Mouse (Mus musculus) stomach, embryonic 16.5 days (tissue): ENCODE data around the gene Arhgap42. TPM values are rescaled to one million over a fixed set of nuclear protein-coding genes. Genes with fewer than 3 reads are reported as not detected.

Experiments used
- ATAC-seq: fragments of 200-750 bp; cut with Nextera tagmentation; 2 replicates; pipeline ENCODE4 v1.8.0; 2017; ENCODE audit warnings: moderate number of reproducible peaks, moderate TSS enrichment; ENCODE audit not compliant: insufficient read depth, low FRiP score
- H3K27ac ChIP-seq: fragments of 300-500 bp; sonication (generic); 2 replicates; pipeline ENCODE4 v1.5.1; 2014; ENCODE audit warnings: low read length
- H3K27me3 ChIP-seq: fragments of 300-500 bp; sonication (generic); 2 replicates; pipeline ENCODE4 v1.6.1; 2014; ENCODE audit warnings: low read length, control low read depth, mixed read lengths; ENCODE audit not compliant: control insufficient read depth, insufficient read depth
- H3K36me3 ChIP-seq: fragments of 300-500 bp; sonication (generic); 2 replicates; pipeline ENCODE4 v1.6.1; 2014; ENCODE audit warnings: low read length; ENCODE audit not compliant: control insufficient read depth, insufficient read depth
- H3K4me1 ChIP-seq: fragments of 300-500 bp; sonication (generic); 2 replicates; pipeline ENCODE4 v1.6.1; 2014; ENCODE audit warnings: low read length, control low read depth, mixed read lengths; ENCODE audit not compliant: control insufficient read depth, insufficient read depth
- H3K4me2 ChIP-seq: fragments of 300-500 bp; sonication (generic); 2 replicates; pipeline ENCODE4 v1.6.1; 2014; ENCODE audit warnings: low read depth, low read length, mixed read lengths
- H3K4me3 ChIP-seq: fragments of 300-500 bp; sonication (generic); replicated peaks from 2 replicates; pipeline ENCODE4 v1.5.1; 2014; ENCODE audit warnings: mild to moderate bottlenecking, low read length
- H3K9ac ChIP-seq: fragments of 300-500 bp; sonication (generic); 2 replicates; pipeline ENCODE4 v1.6.1; 2014; ENCODE audit warnings: low read length
- H3K9me3 ChIP-seq: fragments of 300-500 bp; sonication (generic); replicated peaks from 2 replicates; pipeline ENCODE4 v1.6.1; 2016; ENCODE audit warnings: low read length, control low read depth; ENCODE audit not compliant: control insufficient read depth
- WGBS: fragments of 180-500 bp; shearing (Covaris S2); extraction: QIAGEN DNeasy Blood & Tissue Kit; methylation state at CpG from one replicate; pipeline ENCODE4 v1.1.7; 2014; 5-methylcytosine and 5-hydroxymethylcytosine counted together
- polyA plus RNA-seq: library from polyadenylated mRNA; unstranded; fragments of >200 nt; fragmentation: Nextera tagmentation; extraction: Ambion mirVana; gene quantifications from 2 replicates; pipeline ENCODE4 v1.2.1, GENCODE M21; 2015

Gene Arhgap42
- polyA plus RNA-seq, 1 experiment from 2014 or later: 27.2 TPM

GRCm38 (mm10) chr9:9218301-9218700, 20.6 kb downstream of the Arhgap42 start:
- Histone ChIP-seq H3K9me3 (no peaks in the 10 kb centered on the region), H3K4me1 (peaks cover 6% of the 10 kb centered on the region; the same call in 1 of the 2 replicates), H3K4me2 (no peak overlapping the region), H3K9ac (no peak overlapping the region), H3K36me3 (no peaks in the 10 kb centered on the region), H3K27ac (no peak overlapping the region), H3K27me3 (no peaks in the 10 kb centered on the region), H3K4me3 (no peak overlapping the region)
- 71% methylated on average over 2 of the region's 2 CpGs for WGBS
- no peak for ATAC-seq

DNA sequence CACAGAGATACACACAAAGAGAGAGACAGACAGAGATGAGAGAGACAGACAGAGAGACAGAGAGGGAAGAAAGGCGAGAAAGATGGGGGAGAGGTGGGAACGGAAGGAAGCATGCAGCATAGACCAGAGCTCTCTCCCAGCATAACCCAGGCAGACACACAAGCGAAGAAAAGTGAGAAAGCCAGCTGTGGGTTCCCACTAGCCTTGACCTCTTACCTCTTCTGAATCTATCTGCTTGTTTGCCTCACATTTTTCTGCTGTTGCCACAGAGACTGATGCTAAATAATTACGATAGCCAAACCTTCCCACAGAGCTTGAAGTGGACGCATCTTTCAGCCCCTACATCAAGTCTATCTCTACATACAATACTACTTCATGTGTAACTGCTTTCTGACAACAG, 24.1 kb downstream of the Arhgap42 start:
- Histone ChIP-seq H3K27me3 (no peaks in the 10 kb centered on the region), H3K4me3 (no peak overlapping the region), H3K9ac (no peak overlapping the region), H3K9me3 (no peaks in the 10 kb centered on the region), H3K4me1 (peaks cover 3% of the 10 kb centered on the region; the same call in 1 of the 2 replicates), H3K4me2 (no peak overlapping the region), H3K36me3 (no peaks in the 10 kb centered on the region), H3K27ac (no peak overlapping the region)
- no peak for ATAC-seq
- WGBS: 79% methylated on average over 5 of the region's 5 CpGs

DNA sequence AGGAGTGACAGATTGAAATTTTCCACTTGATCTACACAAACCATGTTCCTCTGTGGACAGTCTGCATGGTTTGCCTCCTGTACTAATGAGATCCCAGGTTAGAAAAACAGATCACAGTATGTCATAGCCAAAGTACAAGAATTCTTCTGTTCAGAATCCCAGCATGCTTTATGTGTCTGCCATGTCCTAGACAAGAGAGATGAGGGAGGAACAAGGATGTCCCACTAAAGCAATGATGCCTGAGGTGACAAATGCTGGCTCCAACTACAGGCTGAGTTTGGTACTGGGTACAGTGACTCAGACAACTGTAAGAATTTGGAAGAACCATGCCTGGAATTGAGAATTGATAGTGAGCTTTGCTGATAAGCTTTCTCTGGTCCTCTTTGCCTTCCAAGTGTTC, 24.6 kb downstream of the Arhgap42 start:
- no peaks in the 10 kb centered on the region for H3K9me3 ChIP-seq
- no peak overlapping the region for H3K9ac ChIP-seq
- no peaks in the 10 kb centered on the region for H3K27me3 ChIP-seq
- no peak overlapping the region for H3K4me3 ChIP-seq
- peaks cover under 1% of the 10 kb centered on the region; the same call in 1 of the 2 replicates for H3K4me1 ChIP-seq
- no peak overlapping the region for H3K4me2 ChIP-seq
- H3K27ac ChIP-seq: no peak overlapping the region
- no peaks in the 10 kb centered on the region for H3K36me3 ChIP-seq
- ATAC-seq: no peak

DNA sequence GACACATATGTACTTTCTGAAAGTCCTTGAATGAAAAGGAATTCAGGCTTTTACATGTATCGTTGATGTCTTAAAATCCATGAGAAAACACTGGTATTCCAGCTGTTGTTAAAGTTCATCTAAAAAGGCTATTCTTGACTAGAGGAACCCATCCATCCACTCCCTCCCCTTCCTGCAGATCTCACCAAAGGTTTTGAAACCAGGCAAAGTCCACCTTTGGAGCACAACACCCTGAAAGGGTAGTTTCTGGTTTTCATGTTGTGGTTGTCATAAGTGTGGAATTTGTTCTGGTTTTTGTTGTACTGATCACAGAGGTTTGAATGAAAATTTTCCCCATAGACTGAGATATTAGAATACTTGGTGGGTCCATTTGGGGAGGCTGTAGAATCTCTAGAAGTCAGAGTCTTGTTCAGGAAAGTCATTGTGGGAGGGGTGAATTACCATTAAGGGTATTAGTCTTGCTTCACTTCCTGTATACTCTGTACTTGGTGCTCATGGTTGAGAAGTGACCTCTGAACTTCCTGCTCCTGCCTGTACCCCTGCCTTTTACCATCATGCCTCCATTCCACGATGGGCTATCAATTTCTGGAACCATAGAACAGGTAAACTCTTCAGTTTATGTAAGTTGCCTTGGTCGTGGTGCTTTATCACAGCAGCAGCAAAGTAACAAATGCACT, 27.4 kb downstream of the Arhgap42 start:
- H3K27me3 ChIP-seq: no peaks in the 10 kb centered on the region
- H3K4me3 ChIP-seq: no peak overlapping the region
- H3K27ac ChIP-seq: no peak overlapping the region
- no peaks in the 10 kb centered on the region for H3K36me3 ChIP-seq
- H3K4me1 ChIP-seq: no peaks in the 10 kb centered on the region
- no peaks in the 10 kb centered on the region for H3K9me3 ChIP-seq
- no peak for ATAC-seq
- no peak overlapping the region for H3K4me2 ChIP-seq
- 73% methylated on average over 3 of the region's 3 CpGs for WGBS
- no peak overlapping the region for H3K9ac ChIP-seq

DNA sequence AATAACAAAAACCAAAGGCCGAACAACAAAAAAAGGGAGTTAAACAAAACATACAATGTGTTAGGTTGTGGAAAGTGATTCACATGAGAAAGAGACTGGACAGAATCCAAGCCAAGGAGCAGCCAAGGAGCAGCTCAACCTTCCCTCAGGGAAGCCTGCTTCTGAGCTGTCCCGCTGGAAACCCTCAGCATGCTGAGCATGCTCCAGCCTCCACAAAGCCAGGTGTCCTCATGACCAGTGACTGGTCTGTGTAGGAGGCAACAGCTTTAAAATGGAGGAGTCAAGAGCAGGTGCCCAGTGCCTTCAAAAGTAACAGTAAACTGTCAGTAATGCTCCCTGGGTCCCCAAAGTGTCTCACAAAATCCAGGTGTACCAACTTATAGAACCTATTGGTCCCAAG, 28.4 kb downstream of the Arhgap42 start:
- Histone ChIP-seq H3K27me3 (no peaks in the 10 kb centered on the region), H3K36me3 (no peaks in the 10 kb centered on the region), H3K4me3 (no peak overlapping the region), H3K4me1 (no peaks in the 10 kb centered on the region), H3K4me2 (no peak overlapping the region), H3K9me3 (no peaks in the 10 kb centered on the region), H3K27ac (no peak overlapping the region), H3K9ac (no peak overlapping the region)
- WGBS: 77% methylated on average over 2 of the region's 2 CpGs
- ATAC-seq: no peak

DNA sequence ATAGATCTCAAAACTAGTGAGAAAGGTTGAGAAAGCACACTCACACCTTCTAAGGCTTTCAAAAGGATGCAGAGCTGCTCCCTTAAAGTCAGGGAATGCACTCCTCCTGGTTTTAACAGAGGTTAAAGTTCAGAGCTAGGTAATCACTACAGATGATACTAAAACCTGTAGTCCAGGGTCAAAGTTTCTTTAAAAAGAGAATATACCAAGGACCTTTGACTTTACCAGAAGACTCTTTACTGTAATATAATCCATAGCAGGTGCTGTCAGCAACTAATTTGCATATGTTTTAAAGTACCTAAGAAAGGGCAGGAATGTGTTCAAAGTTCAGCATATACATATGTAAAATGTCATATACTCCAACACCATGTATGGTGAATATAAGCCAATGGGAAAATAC, 30.7 kb downstream of the Arhgap42 start:
- Histone ChIP-seq H3K9me3 (no peaks in the 10 kb centered on the region), H3K4me1 (no peaks in the 10 kb centered on the region), H3K9ac (no peak overlapping the region), H3K36me3 (no peaks in the 10 kb centered on the region), H3K27ac (no peak overlapping the region), H3K27me3 (no peaks in the 10 kb centered on the region), H3K4me2 (no peak overlapping the region), H3K4me3 (no peak overlapping the region)
- ATAC-seq: no peak

- no peak for ATAC-seq
- WGBS: 70% methylated on average over 4 of the region's 4 CpGs
- no peak overlapping the region for H3K4me3 ChIP-seq
- no peaks in the 10 kb centered on the region for H3K4me1 ChIP-seq
- H3K9me3 ChIP-seq: no peaks in the 10 kb centered on the region
- no peaks in the 10 kb centered on the region for H3K27me3 ChIP-seq
- no peaks in the 10 kb centered on the region for H3K36me3 ChIP-seq
- H3K9ac ChIP-seq: no peak overlapping the region
- H3K4me2 ChIP-seq: no peak overlapping the region
- H3K27ac ChIP-seq: 0 out of 2 replicates have a peak overlapping the region, but pooled peaks have one; percentile 13
These were observed 31.6 kb downstream of the Arhgap42 start for GRCm38 (mm10) chr9:9207251-9207650.

GRCm38 (mm10) chr9:9200827-9201388, 38.0 kb downstream of the Arhgap42 start:
- no peak overlapping the region for H3K4me2 ChIP-seq
- peak; percentile 33; the same call in 1 of the 2 replicates for ATAC-seq
- no peaks in the 10 kb centered on the region for H3K27me3 ChIP-seq
- H3K4me1 ChIP-seq: peaks cover 23% of the 10 kb centered on the region
- no peaks in the 10 kb centered on the region for H3K9me3 ChIP-seq
- no peak overlapping the region for H3K4me3 ChIP-seq
- no peaks in the 10 kb centered on the region for H3K36me3 ChIP-seq
- WGBS: 38% methylated on average over 8 of the region's 8 CpGs
- no peak overlapping the region for H3K27ac ChIP-seq
- no peak overlapping the region for H3K9ac ChIP-seq

DNA sequence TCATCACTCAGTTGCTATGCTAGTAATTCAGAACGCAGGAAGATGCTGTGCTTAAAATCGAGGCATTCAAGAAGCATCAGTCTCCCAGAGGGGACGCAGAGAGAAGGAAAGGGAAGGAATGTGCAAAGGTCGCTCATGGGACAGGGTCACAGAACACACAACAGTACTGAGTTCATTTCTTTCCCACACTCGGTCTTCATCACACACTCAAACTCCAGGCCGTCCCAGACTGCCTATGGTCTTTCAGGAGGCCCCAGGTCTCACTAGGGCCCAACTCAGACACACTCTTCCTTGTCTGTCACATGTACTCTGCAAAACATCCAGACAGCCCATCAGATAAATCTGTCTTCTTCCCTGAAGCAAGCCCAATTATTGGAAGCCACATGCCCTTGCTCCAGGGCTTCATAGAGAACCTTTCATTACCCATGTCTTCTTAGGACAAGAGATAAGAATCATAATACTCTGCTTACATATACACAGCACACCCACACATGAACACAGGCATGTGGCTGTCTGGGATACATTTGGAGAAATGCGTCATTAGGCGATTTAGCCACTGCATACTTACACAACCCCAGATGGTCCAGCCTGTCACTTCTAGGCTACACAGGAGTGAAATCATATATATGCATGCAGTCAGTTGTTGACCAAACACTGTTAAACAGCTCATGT, 39.6 kb downstream of the Arhgap42 start:
- WGBS: 46% methylated on average over 8 of the region's 8 CpGs
- no peak for ATAC-seq

More for the DNA sequence above, 39.6 kb downstream of the Arhgap42 start:
- H3K9me3 ChIP-seq: no peaks in the 10 kb centered on the region
- peak overlapping the region; percentile 20; the same call in 1 of the 2 replicates for H3K27ac ChIP-seq
- H3K9ac ChIP-seq: no peak overlapping the region
- no peak overlapping the region for H3K4me2 ChIP-seq
- peaks cover 23% of the 10 kb centered on the region for H3K4me1 ChIP-seq
- no peaks in the 10 kb centered on the region for H3K27me3 ChIP-seq
- H3K36me3 ChIP-seq: no peaks in the 10 kb centered on the region
- H3K4me3 ChIP-seq: no peak overlapping the region
